Mouse (Mus musculus) liver, embryonic 16.5 days (tissue): ENCODE measurements around the gene Pde9a. TPM values are rescaled to one million over a fixed set of nuclear protein-coding genes. Genes with fewer than 3 reads are reported as not detected.

Experiments used
- ATAC-seq: fragments of 200-750 bp; cut with Nextera tagmentation; 2 replicates; pipeline ENCODE4 v1.8.0; 2017; ENCODE audit warnings: low read depth, mild to moderate bottlenecking, moderate number of reproducible peaks, moderate library complexity
- H3K27ac ChIP-seq: fragments of 300-500 bp; sonication (generic); 2 replicates; pipeline ENCODE4 v1.5.1; 2014; ENCODE audit warnings: mild to moderate bottlenecking, low read length
- H3K27me3 ChIP-seq: fragments of 300-500 bp; sonication (generic); 2 replicates; pipeline ENCODE4 v1.6.1; 2014; ENCODE audit warnings: low read depth, low read length, mixed read lengths; ENCODE audit not compliant: control insufficient read depth, insufficient read depth
- H3K36me3 ChIP-seq: fragments of 300-500 bp; sonication (generic); 2 replicates; pipeline ENCODE4 v1.6.1; 2014; ENCODE audit warnings: mild to moderate bottlenecking; ENCODE audit not compliant: control insufficient read depth, insufficient read depth
- H3K4me1 ChIP-seq: fragments of 300-500 bp; sonication (generic); 2 replicates; pipeline ENCODE4 v1.6.1; 2014; ENCODE audit warnings: low read depth, low read length, mixed read lengths; ENCODE audit not compliant: control insufficient read depth
- H3K4me2 ChIP-seq: fragments of 300-500 bp; sonication (generic); 2 replicates; pipeline ENCODE4 v1.6.1; 2014; ENCODE audit warnings: low read depth, low read length, mixed read lengths
- H3K4me3 ChIP-seq: fragments of 300-500 bp; sonication (generic); 2 replicates; pipeline ENCODE4 v1.5.1; 2014; ENCODE audit warnings: low read depth, mild to moderate bottlenecking, low read length
- H3K9ac ChIP-seq: fragments of 300-500 bp; sonication (generic); 2 replicates; pipeline ENCODE4 v1.6.1; 2014; ENCODE audit warnings: low read depth, low read length
- H3K9me3 ChIP-seq: fragments of 300-500 bp; sonication (generic); replicated peaks from 2 replicates; pipeline ENCODE4 v1.6.1; 2016; ENCODE audit warnings: low read length; ENCODE audit not compliant: control insufficient read depth
- WGBS: fragments of 180-500 bp; shearing (Covaris S2); extraction: QIAGEN DNeasy Blood & Tissue Kit; methylation state at CpG from one replicate; pipeline ENCODE4 v1.1.7; 2014; ENCODE audit not compliant: insufficient replicate concordance; 5-methylcytosine and 5-hydroxymethylcytosine counted together
- polyA plus RNA-seq: library from polyadenylated mRNA; unstranded; fragments of >200 nt; fragmentation: Nextera tagmentation; extraction: Ambion mirVana; gene quantifications from 2 replicates; pipeline ENCODE4 v1.2.1, GENCODE M21; 2015

The Pde9a gene
- polyA plus RNA-seq, 1 experiment from 2014 or later, result 4.0 TPM

DNA sequence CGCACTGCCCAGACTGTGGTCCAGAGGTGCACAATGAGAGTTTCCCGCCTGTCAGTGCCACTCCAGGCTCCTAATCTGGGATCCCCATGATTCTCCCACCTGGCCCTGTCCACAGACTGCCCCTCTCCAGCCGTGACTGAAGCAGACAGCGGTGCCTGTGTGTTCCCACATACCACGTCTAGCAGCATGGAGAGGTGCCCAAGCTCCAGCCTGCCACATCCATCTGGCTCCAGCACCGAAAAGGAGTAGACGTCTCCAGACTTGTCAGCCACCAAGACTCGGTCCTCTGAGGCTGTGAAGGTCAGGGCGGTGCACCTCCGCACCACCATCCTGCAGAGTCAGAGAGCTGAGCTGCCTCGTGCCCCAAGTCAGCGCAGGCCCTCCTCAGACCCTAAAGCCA, 117.3 kb downstream of the Pde9a start:
- ATAC-seq, result no peak
- H3K4me1 ChIP-seq, result peaks cover 14% of the 10 kb centered on the region
- no peak overlapping the region for H3K4me2 ChIP-seq
- WGBS, result 87% methylated on average over 12 of the region's 12 CpGs
- no peak overlapping the region for H3K9ac ChIP-seq
- H3K27ac ChIP-seq, result no peak overlapping the region
- no peaks in the 10 kb centered on the region for H3K9me3 ChIP-seq
- H3K36me3 ChIP-seq, result peaks cover 13% of the 10 kb centered on the region
- H3K4me3 ChIP-seq, result no peak overlapping the region
- H3K27me3 ChIP-seq, result no peaks in the 10 kb centered on the region

GRCm38 (mm10) chr17:31503936-31504335, 117.9 kb downstream of the Pde9a start:
- 76% methylated on average over 2 of the region's 2 CpGs for WGBS
- H3K4me1 ChIP-seq, result peaks cover 14% of the 10 kb centered on the region
- ATAC-seq, result no peak
- H3K9ac ChIP-seq, result no peak overlapping the region
- H3K27ac ChIP-seq, result no peak overlapping the region
- no peak overlapping the region for H3K4me3 ChIP-seq
- no peaks in the 10 kb centered on the region for H3K9me3 ChIP-seq
- no peaks in the 10 kb centered on the region for H3K27me3 ChIP-seq
- H3K36me3 ChIP-seq, result peaks cover 13% of the 10 kb centered on the region
- H3K4me2 ChIP-seq, result no peak overlapping the region

- WGBS, result 79% methylated on average over 5 of the region's 5 CpGs
- H3K4me3 ChIP-seq, result no peak overlapping the region
- ATAC-seq, result no peak
- H3K4me1 ChIP-seq, result peaks cover 14% of the 10 kb centered on the region
- no peak overlapping the region for H3K4me2 ChIP-seq
- H3K9ac ChIP-seq, result no peak overlapping the region
- no peak overlapping the region for H3K27ac ChIP-seq
- H3K9me3 ChIP-seq, result no peaks in the 10 kb centered on the region
- peaks cover 11% of the 10 kb centered on the region for H3K36me3 ChIP-seq
- H3K27me3 ChIP-seq, result no peaks in the 10 kb centered on the region
Observed at GRCm38 (mm10) chr17:31505013-31505412, 119.0 kb downstream of the Pde9a start.

- H3K4me3 ChIP-seq, result no peak overlapping the region
- peaks cover 14% of the 10 kb centered on the region for H3K4me1 ChIP-seq
- no peak overlapping the region for H3K27ac ChIP-seq
- no peak overlapping the region for H3K9ac ChIP-seq
- ATAC-seq, result no peak; the same call in 1 of the 2 replicates
- H3K27me3 ChIP-seq, result no peaks in the 10 kb centered on the region
- no peaks in the 10 kb centered on the region for H3K9me3 ChIP-seq
- H3K4me2 ChIP-seq, result no peak overlapping the region
- WGBS, result 64% methylated on average over 7 of the region's 7 CpGs
- H3K36me3 ChIP-seq, result peaks cover 7% of the 10 kb centered on the region; the same call in 1 of the 2 replicates
Observed at GRCm38 (mm10) chr17:31506282-31506681, 120.3 kb downstream of the Pde9a start.

GRCm38 (mm10) chr17:31510944-31511343, 124.9 kb downstream of the Pde9a start:
- peaks cover 2% of the 10 kb centered on the region; the same call in 1 of the 2 replicates for H3K36me3 ChIP-seq
- 74% methylated on average over 6 of the region's 6 CpGs for WGBS
- no peak overlapping the region for H3K27ac ChIP-seq
- peak overlapping the region; percentile 92 for H3K4me2 ChIP-seq
- no peaks in the 10 kb centered on the region for H3K9me3 ChIP-seq
- peaks cover 7% of the 10 kb centered on the region; the same call in 1 of the 2 replicates for H3K4me1 ChIP-seq
- H3K9ac ChIP-seq, result no peak overlapping the region
- peak overlapping the region; percentile 79 for H3K4me3 ChIP-seq
- ATAC-seq, result no peak
- no peaks in the 10 kb centered on the region for H3K27me3 ChIP-seq

DNA sequence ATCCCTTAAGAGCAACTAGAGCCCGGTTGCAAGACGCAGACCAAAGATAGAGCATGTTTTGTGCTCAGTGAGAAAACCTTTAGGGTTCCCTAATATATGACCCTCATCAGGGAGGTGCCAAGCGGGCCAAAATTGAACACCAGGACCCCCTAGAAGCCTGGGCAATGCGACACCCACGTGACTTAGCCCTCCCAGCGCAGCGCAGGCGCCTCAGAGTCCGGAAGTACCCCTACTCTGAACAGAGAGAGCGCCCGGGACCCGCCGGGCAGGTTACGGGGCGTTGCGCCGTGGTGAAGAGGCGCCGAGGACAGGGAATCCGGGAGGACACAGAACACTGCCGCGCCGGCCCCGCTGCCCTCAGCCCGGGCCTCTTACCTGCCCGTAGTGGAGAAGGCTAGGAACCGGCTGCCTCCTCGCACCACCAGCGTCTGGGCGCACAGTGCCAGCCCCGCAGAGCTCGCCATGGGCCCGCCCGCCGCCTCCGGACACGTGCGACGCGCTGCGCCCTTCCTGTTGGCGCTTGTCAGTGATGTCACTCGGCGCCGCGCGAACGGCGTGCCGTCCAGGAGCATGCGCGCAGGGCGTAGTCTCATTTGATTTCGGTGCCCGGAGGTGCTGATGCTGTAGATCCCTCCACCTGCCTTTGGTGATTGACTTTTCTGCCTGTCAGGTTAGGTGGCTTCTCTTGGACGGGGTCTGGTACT, 125.9 kb downstream of the Pde9a start:
- Histone ChIP-seq H3K36me3 (peaks cover 2% of the 10 kb centered on the region; the same call in 1 of the 2 replicates), H3K4me2 (peak overlapping the region; percentile 92), H3K9me3 (no peaks in the 10 kb centered on the region), H3K27ac (peak overlapping the region; percentile 51), H3K4me1 (peaks cover 7% of the 10 kb centered on the region; the same call in 1 of the 2 replicates), H3K27me3 (no peaks in the 10 kb centered on the region), H3K4me3 (peak overlapping the region; percentile 79), H3K9ac (peak overlapping the region; percentile 74)
- WGBS, result under 1% methylated on average over 54 of the region's 56 CpGs
- ATAC-seq, result peak; percentile 97

- peak overlapping the region; percentile 55 for H3K9ac ChIP-seq
- H3K4me1 ChIP-seq, result peaks cover 7% of the 10 kb centered on the region; the same call in 1 of the 2 replicates
- peak overlapping the region; percentile 79 for H3K4me3 ChIP-seq
- H3K27me3 ChIP-seq, result no peaks in the 10 kb centered on the region
- 0 out of 2 replicates have a peak, but pooled peaks cover under 1% of the 10 kb centered on the region for H3K36me3 ChIP-seq
- ATAC-seq, result 0 out of 2 replicates have a peak, but pooled peaks have one; percentile 19
- H3K27ac ChIP-seq, result peak overlapping the region; percentile 39; the same call in 1 of the 2 replicates
- H3K9me3 ChIP-seq, result no peaks in the 10 kb centered on the region
- peak overlapping the region; percentile 92 for H3K4me2 ChIP-seq
- WGBS, result 17% methylated on average over 6 of the region's 6 CpGs
Observed at GRCm38 (mm10) chr17:31512593-31512992, 126.6 kb downstream of the Pde9a start.

DNA sequence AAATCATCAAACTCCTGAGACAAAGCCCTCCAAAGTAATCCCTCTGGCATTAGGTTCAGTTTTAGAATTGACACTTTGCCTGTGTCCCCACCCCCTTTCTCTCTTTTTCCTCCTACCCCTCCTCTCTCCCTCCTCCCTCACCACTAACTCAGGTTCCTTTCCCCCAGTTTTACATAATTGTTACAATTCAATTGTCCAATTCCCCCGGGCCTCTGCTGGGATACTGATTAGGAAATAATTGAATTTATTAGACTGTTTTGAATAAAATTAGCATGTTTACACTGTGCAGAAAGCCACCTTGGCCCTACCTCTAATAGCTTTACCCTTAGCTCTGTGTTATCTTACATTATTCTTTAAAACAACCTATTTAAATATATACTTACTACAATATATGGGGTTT, 128.7 kb downstream of the Pde9a start:
- no peak for ATAC-seq
- no peaks in the 10 kb centered on the region for H3K27me3 ChIP-seq
- peaks cover 11% of the 10 kb centered on the region; the same call in 1 of the 2 replicates for H3K4me1 ChIP-seq
- H3K4me2 ChIP-seq, result no peak overlapping the region
- H3K36me3 ChIP-seq, result no peaks in the 10 kb centered on the region
- H3K4me3 ChIP-seq, result no peak overlapping the region
- no peak overlapping the region for H3K9ac ChIP-seq
- no peak overlapping the region for H3K27ac ChIP-seq
- no peaks in the 10 kb centered on the region for H3K9me3 ChIP-seq
- WGBS, result 47% methylated on average over 1 of the region's 1 CpGs

DNA sequence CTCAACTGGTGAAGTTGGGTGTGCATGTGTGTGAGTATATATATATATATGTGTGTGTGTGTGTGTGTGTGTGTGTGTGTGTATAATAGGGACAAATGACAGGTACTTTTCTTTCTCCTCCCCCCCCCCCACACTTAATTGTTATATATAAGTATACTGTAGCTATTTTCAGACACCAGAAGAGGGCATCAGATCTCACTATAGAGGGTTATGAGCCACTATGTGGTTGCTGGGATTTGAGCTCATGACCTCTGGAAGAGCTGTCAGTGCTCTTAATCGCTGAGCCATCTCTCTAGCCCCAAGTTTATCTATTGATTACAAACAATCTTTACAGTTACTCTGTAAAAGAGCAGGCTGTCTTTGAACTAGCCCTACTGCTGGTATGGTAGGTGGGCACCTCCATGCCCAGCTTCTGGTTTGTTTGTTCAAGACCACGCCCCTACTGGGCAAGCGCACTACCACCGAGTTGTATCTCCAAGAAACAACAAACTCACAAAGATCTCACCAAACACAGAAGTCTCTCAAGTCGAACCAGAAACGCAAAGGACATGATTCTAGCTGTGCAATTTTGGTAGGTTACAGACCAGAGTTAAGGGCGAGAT, 133.4 kb downstream of the Pde9a start:
- H3K27me3 ChIP-seq, result no peaks in the 10 kb centered on the region
- H3K9me3 ChIP-seq, result no peaks in the 10 kb centered on the region
- H3K27ac ChIP-seq, result peak overlapping the region; percentile 69; the same call in 1 of the 2 replicates
- WGBS, result 2% methylated on average over 7 of the region's 7 CpGs
- no peaks in the 10 kb centered on the region for H3K36me3 ChIP-seq
- H3K4me2 ChIP-seq, result peak overlapping the region; percentile 86
- peak overlapping the region; percentile 22; the same call in 1 of the 2 replicates for H3K9ac ChIP-seq
- peaks cover 13% of the 10 kb centered on the region for H3K4me1 ChIP-seq
- ATAC-seq, result peak; percentile 17
- H3K4me3 ChIP-seq, result peak overlapping the region; percentile 81
